Mouse (Mus musculus) C2C12 (cell line): ENCODE results near the gene Grid2.

ENCODE experiments used
- CEBPB ChIP-seq: IDR thresholded peaks from one replicate; pipeline ENCODE4 v1.6.1; 2011; ENCODE audit warnings: low read depth, mild to moderate bottlenecking, control low read depth, moderate library complexity
- CTCF ChIP-seq: IDR thresholded peaks from one replicate; pipeline ENCODE4 v1.5.1; 2011; ENCODE audit not compliant: control insufficient read depth, insufficient read depth, insufficient read length
- MAX ChIP-seq: IDR thresholded peaks from one replicate; pipeline ENCODE4 v1.6.1; 2011; ENCODE audit warnings: mild to moderate bottlenecking, control low read depth
- MYOD1 ChIP-seq: IDR thresholded peaks from one replicate; pipeline ENCODE4 v1.6.1; 2011; ENCODE audit warnings: low read depth; ENCODE audit not compliant: control insufficient read depth, insufficient read length
- MYOG ChIP-seq: IDR thresholded peaks from one replicate; pipeline ENCODE4 v1.6.1; 2011; ENCODE audit not compliant: control insufficient read depth, insufficient read length; ENCODE audit errors: extremely low read depth
- USF1 ChIP-seq: IDR thresholded peaks from one replicate; pipeline ENCODE4 v1.6.1; 2011; ENCODE audit warnings: low read depth, mild to moderate bottlenecking, control low read depth, moderate library complexity

- TF ChIP-seq CTCF = no peak
- TF ChIP-seq MAX = no peak
- no peak for TF ChIP-seq MYOD1
- TF ChIP-seq USF1 = no peak
- TF ChIP-seq CEBPB = no peak
- no peak for TF ChIP-seq MYOG
These were observed 403.7 kb downstream of the Grid2 start for GRCm38 (mm10) chr6:63659423-63659822.
